Mouse (Mus musculus): ENCODE measurements around the gene Sema7a.
A peak's percentile ranks its signal among the peaks of the same experiment; 100 is the strongest.

DNA sequence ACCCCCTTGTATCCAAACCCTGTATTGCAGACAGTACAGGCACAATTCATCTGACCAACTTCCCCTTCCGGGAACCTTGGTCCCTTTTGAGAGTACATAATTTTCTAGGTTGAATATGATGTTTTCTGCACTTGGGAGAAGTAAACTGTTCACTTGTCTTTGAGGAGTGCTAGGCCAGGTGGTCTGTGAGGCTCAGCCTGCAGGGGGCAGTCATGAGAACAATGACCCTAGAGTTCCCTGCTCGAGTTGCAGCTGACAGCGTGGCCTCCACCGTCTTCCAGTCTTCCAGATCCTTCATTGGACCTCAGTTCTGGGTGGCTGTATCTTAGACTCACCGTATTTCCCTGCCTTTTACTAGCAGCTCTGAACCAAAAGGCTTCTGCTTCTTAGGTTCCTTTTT is 4.7 kb downstream of the Sema7a start:
- peak; percentile 72 for TF ChIP-seq CTCF (IDR thresholded peaks at IDR 0.05; ENCODE audit: borderline replicate concordance, extremely low read depth, insufficient read depth, insufficient read length)
- no peak for TF ChIP-seq POLR2A (IDR thresholded peaks at IDR 0.05; ENCODE audit: borderline replicate concordance, extremely low read depth, insufficient read depth, insufficient read length, poor library complexity, severe bottlenecking)

Measured in brain, embryonic 14.5 days (tissue).